Mouse (Mus musculus): ENCODE data around the gene Nsf. TPM values are rescaled to one million over a fixed set of nuclear protein-coding genes. Genes with fewer than 3 reads are reported as not detected.

The Nsf gene
- polyA plus RNA-seq, 1 experiment from 2014 or later, result 59.1 TPM

GRCm38 (mm10) chr11:103909809-103910208 lies 44.0 kb downstream of the Nsf start:
- 87% methylated on average over 11 of the region's 11 CpGs for WGBS
- DNase-seq (ENCODE audit: low spot score, missing footprints) (peak; percentile 53), ATAC-seq (ENCODE audit: low FRiP score) (no peak)
- H3K4me3 ChIP-seq (ENCODE audit: low read depth, low read length), result no peak overlapping the region
- no peaks in the 10 kb centered on the region for H3K27me3 ChIP-seq (ENCODE audit: control insufficient read depth, insufficient read depth, low read length)
- no peaks in the 10 kb centered on the region for H3K9me3 ChIP-seq (ENCODE audit: control insufficient read depth, low read length)
- no peak overlapping the region for H3K27ac ChIP-seq (ENCODE audit: low read depth, low read length)
- no peaks in the 10 kb centered on the region; the same call in 1 of the 2 replicates for H3K36me3 ChIP-seq (ENCODE audit: control insufficient read depth, insufficient read depth, low read length)
- H3K4me1 ChIP-seq (ENCODE audit: control insufficient read depth, insufficient read depth, low read length), result peaks cover 8% of the 10 kb centered on the region
- no peak overlapping the region for H3K4me2 ChIP-seq
- H3K9ac ChIP-seq (ENCODE audit: low read length), result no peak overlapping the region

- H3K4me1 ChIP-seq (ENCODE audit: control insufficient read depth, insufficient read depth, low read length), result peaks cover 8% of the 10 kb centered on the region
- no peaks in the 10 kb centered on the region for H3K9me3 ChIP-seq (ENCODE audit: control insufficient read depth, low read length)
- H3K9ac ChIP-seq (ENCODE audit: low read length), result no peak overlapping the region
- 82% methylated on average over 12 of the region's 12 CpGs for WGBS
- H3K36me3 ChIP-seq (ENCODE audit: control insufficient read depth, insufficient read depth, low read length), result no peaks in the 10 kb centered on the region
- peak; percentile 14 for DNase-seq (ENCODE audit: low spot score, missing footprints)
- ATAC-seq (ENCODE audit: low FRiP score), result no peak
- H3K27me3 ChIP-seq (ENCODE audit: control insufficient read depth, insufficient read depth, low read length), result no peaks in the 10 kb centered on the region
- no peak overlapping the region for H3K4me2 ChIP-seq
- H3K4me3 ChIP-seq (ENCODE audit: low read depth, low read length), result no peak overlapping the region
- no peak overlapping the region for H3K27ac ChIP-seq (ENCODE audit: low read depth, low read length)
Observed at GRCm38 (mm10) chr11:103909396-103909795, 44.5 kb downstream of the Nsf start.

GRCm38 (mm10) chr11:103906051-103906719 lies 47.7 kb downstream of the Nsf start:
- H3K27ac ChIP-seq (ENCODE audit: low read depth, low read length), result peak overlapping the region; percentile 32; the same call in 1 of the 2 replicates
- ATAC-seq (ENCODE audit: low FRiP score) (0 out of 2 replicates have a peak, but pooled peaks have one; percentile 22), DNase-seq (ENCODE audit: low spot score, missing footprints) (no peak)
- no peak overlapping the region for H3K4me2 ChIP-seq
- H3K4me3 ChIP-seq (ENCODE audit: low read depth, low read length), result no peak overlapping the region
- WGBS, result 36% methylated on average over 7 of the region's 7 CpGs
- H3K36me3 ChIP-seq (ENCODE audit: control insufficient read depth, insufficient read depth, low read length), result no peaks in the 10 kb centered on the region
- H3K4me1 ChIP-seq (ENCODE audit: control insufficient read depth, insufficient read depth, low read length), result peaks cover 8% of the 10 kb centered on the region
- no peak overlapping the region for H3K9ac ChIP-seq (ENCODE audit: low read length)
- H3K9me3 ChIP-seq (ENCODE audit: control insufficient read depth, low read length), result no peaks in the 10 kb centered on the region
- no peaks in the 10 kb centered on the region for H3K27me3 ChIP-seq (ENCODE audit: control insufficient read depth, insufficient read depth, low read length)

- H3K27ac ChIP-seq (ENCODE audit: low read depth, low read length), result peak overlapping the region; percentile 32; the same call in 1 of the 2 replicates
- WGBS, result 85% methylated on average over 9 of the region's 9 CpGs
- no peaks in the 10 kb centered on the region for H3K27me3 ChIP-seq (ENCODE audit: control insufficient read depth, insufficient read depth, low read length)
- no peaks in the 10 kb centered on the region for H3K9me3 ChIP-seq (ENCODE audit: control insufficient read depth, low read length)
- no peak overlapping the region for H3K4me2 ChIP-seq
- no peak overlapping the region for H3K9ac ChIP-seq (ENCODE audit: low read length)
- no peak overlapping the region for H3K4me3 ChIP-seq (ENCODE audit: low read depth, low read length)
- H3K36me3 ChIP-seq (ENCODE audit: control insufficient read depth, insufficient read depth, low read length), result no peaks in the 10 kb centered on the region
- DNase-seq (ENCODE audit: low spot score, missing footprints), result no peak
- peaks cover 8% of the 10 kb centered on the region for H3K4me1 ChIP-seq (ENCODE audit: control insufficient read depth, insufficient read depth, low read length)
- ATAC-seq (ENCODE audit: low FRiP score), result no peak
Observed at GRCm38 (mm10) chr11:103905506-103905905, 48.4 kb downstream of the Nsf start.

- H3K4me1 ChIP-seq (ENCODE audit: control insufficient read depth, insufficient read depth, low read length), result peaks cover 7% of the 10 kb centered on the region
- DNase-seq (ENCODE audit: low spot score, missing footprints) (no peak), ATAC-seq (ENCODE audit: low FRiP score) (no peak)
- H3K9me3 ChIP-seq (ENCODE audit: control insufficient read depth, low read length), result no peaks in the 10 kb centered on the region
- H3K4me2 ChIP-seq, result no peak overlapping the region
- no peak overlapping the region for H3K27ac ChIP-seq (ENCODE audit: low read depth, low read length)
- no peak overlapping the region for H3K4me3 ChIP-seq (ENCODE audit: low read depth, low read length)
- no peak overlapping the region for H3K9ac ChIP-seq (ENCODE audit: low read length)
- no peaks in the 10 kb centered on the region for H3K27me3 ChIP-seq (ENCODE audit: control insufficient read depth, insufficient read depth, low read length)
- H3K36me3 ChIP-seq (ENCODE audit: control insufficient read depth, insufficient read depth, low read length), result no peaks in the 10 kb centered on the region
- 93% methylated on average over 4 of the region's 4 CpGs for WGBS
Observed at GRCm38 (mm10) chr11:103901581-103901966, 52.3 kb downstream of the Nsf start.

GRCm38 (mm10) chr11:103900803-103901580 lies 52.9 kb downstream of the Nsf start:
- Histone ChIP-seq H3K27ac (ENCODE audit: low read depth, low read length) (no peak overlapping the region), H3K9ac (ENCODE audit: low read length) (no peak overlapping the region), H3K4me1 (ENCODE audit: control insufficient read depth, insufficient read depth, low read length) (peaks cover 2% of the 10 kb centered on the region), H3K27me3 (ENCODE audit: control insufficient read depth, insufficient read depth, low read length) (no peaks in the 10 kb centered on the region), H3K36me3 (ENCODE audit: control insufficient read depth, insufficient read depth, low read length) (no peaks in the 10 kb centered on the region), H3K4me2 (no peak overlapping the region), H3K9me3 (ENCODE audit: control insufficient read depth, low read length) (no peaks in the 10 kb centered on the region), H3K4me3 (ENCODE audit: low read depth, low read length) (no peak overlapping the region)
- peak; percentile 84 for DNase-seq (ENCODE audit: low spot score, missing footprints)
- ATAC-seq (ENCODE audit: low FRiP score), result no peak
- 63% methylated on average over 20 of the region's 20 CpGs for WGBS

GRCm38 (mm10) chr11:103896966-103897750 lies 56.7 kb downstream of the Nsf start:
- Histone ChIP-seq H3K27ac (ENCODE audit: low read depth, low read length) (no peak overlapping the region), H3K27me3 (ENCODE audit: control insufficient read depth, insufficient read depth, low read length) (no peaks in the 10 kb centered on the region), H3K4me2 (no peak overlapping the region), H3K9me3 (ENCODE audit: control insufficient read depth, low read length) (no peaks in the 10 kb centered on the region), H3K4me1 (ENCODE audit: control insufficient read depth, insufficient read depth, low read length) (no peaks in the 10 kb centered on the region), H3K4me3 (ENCODE audit: low read depth, low read length) (no peak overlapping the region), H3K9ac (ENCODE audit: low read length) (no peak overlapping the region), H3K36me3 (ENCODE audit: control insufficient read depth, insufficient read depth, low read length) (no peaks in the 10 kb centered on the region)
- peak; percentile 57 for DNase-seq (ENCODE audit: low spot score, missing footprints)
- 95% methylated on average over 11 of the region's 11 CpGs for WGBS
- ATAC-seq (ENCODE audit: low FRiP score), result no peak

- WGBS, result 84% methylated on average over 4 of the region's 4 CpGs
- Histone ChIP-seq H3K4me3 (ENCODE audit: low read depth, low read length) (no peak overlapping the region), H3K4me1 (ENCODE audit: control insufficient read depth, insufficient read depth, low read length) (no peaks in the 10 kb centered on the region), H3K9ac (ENCODE audit: low read length) (no peak overlapping the region), H3K27me3 (ENCODE audit: control insufficient read depth, insufficient read depth, low read length) (no peaks in the 10 kb centered on the region), H3K9me3 (ENCODE audit: control insufficient read depth, low read length) (no peaks in the 10 kb centered on the region), H3K27ac (ENCODE audit: low read depth, low read length) (no peak overlapping the region), H3K4me2 (no peak overlapping the region), H3K36me3 (ENCODE audit: control insufficient read depth, insufficient read depth, low read length) (no peaks in the 10 kb centered on the region)
- ATAC-seq (ENCODE audit: low FRiP score), result no peak
- DNase-seq (ENCODE audit: low spot score, missing footprints), result no peak
Observed at GRCm38 (mm10) chr11:103896056-103896455, 57.8 kb downstream of the Nsf start.

GRCm38 (mm10) chr11:103892831-103893230 lies 61.0 kb downstream of the Nsf start:
- Histone ChIP-seq H3K27me3 (ENCODE audit: control insufficient read depth, insufficient read depth, low read length) (no peaks in the 10 kb centered on the region), H3K4me1 (ENCODE audit: control insufficient read depth, insufficient read depth, low read length) (no peaks in the 10 kb centered on the region), H3K4me2 (no peak overlapping the region), H3K4me3 (ENCODE audit: low read depth, low read length) (no peak overlapping the region), H3K9ac (ENCODE audit: low read length) (no peak overlapping the region), H3K36me3 (ENCODE audit: control insufficient read depth, insufficient read depth, low read length) (no peaks in the 10 kb centered on the region), H3K27ac (ENCODE audit: low read depth, low read length) (no peak overlapping the region), H3K9me3 (ENCODE audit: control insufficient read depth, low read length) (no peaks in the 10 kb centered on the region)
- DNase-seq (ENCODE audit: low spot score, missing footprints), result peak; percentile 47
- 91% methylated on average over 10 of the region's 10 CpGs for WGBS
- ATAC-seq (ENCODE audit: low FRiP score), result no peak

All from midbrain, embryonic 11.5 days (tissue).